Mouse (Mus musculus) left cerebral cortex, postnatal 14 days (tissue): ENCODE measurements around the gene Wdr43. TPM values are rescaled to one million over a fixed set of nuclear protein-coding genes. Genes with fewer than 3 reads are reported as not detected.

Experiments used
- DNase-seq, 2 experiments: peaks; one replicate each; pipeline ENCODE4 v3.0.0; 2021 to 2022; ENCODE audit warnings: low spot score in 2 of 2, mixed read lengths in 1 of 2
- intact Hi-C: fragments of 180-260 bp; cut with DNase I; formaldehyde crosslinking; loops from one replicate; pipeline ENCODE4 v1.15.1; 2025
- total RNA-seq, 2 experiments: library from RNA; stranded (reverse); gene quantifications; 2 replicates each; pipeline ENCODE4 v1.2.3; 2021

The Wdr43 gene
- total RNA-seq, 2 experiments from 2014 or later: 24.3 TPM

DNA sequence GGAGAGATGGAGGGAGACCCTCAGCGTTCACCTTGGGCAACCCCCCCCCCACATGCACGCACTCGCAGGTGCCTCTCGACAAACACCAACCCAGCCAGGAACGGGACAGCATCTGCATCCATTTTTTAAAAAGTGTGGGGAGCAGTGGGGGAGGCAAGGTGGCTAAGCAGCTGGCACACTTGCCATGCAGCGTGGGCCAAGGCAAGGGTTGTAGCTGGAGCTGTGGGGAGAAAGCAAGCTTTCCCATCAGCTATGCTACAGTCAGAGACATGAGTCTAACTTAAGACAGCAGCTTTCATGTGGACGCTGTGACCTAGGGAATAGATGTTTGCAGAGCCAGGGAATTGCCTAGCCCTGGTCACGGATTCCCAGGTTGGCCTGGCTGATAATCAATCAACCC, 79.5 kb downstream of the Wdr43 start:
- intact Hi-C loops: no loop called here
- DNase-seq: no peak

DNA sequence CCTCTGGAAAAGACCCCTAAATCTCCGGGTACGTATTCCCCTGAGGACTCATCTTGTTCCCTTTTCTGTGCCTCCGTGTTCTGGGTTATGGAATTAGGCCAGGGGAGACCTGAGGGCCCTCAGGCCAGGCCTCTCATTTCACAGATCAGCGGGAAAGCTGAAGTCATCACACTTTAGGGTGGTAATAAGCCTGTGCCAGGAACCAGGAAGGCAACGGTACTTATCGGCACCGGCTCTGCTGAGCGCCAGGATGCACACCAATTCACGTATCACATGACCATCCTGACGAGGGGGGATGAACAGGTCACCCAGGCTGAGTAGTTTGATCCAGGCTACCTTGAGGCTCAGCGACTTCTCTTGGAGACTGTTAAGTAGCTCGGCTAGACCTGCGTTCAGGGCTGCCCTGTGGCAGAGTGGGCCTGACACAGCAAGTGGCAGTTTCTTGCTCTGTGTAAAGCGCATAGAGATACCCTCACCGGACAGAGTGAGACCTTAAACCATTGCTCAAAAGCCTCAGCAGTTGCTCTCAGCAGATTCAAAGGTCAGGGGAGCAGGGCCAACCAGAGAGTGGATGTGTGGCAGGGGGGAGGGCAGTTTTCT, 80.1 kb downstream of the Wdr43 start:
- DNase-seq: no peak
- intact Hi-C loops: no loop called here

DNA sequence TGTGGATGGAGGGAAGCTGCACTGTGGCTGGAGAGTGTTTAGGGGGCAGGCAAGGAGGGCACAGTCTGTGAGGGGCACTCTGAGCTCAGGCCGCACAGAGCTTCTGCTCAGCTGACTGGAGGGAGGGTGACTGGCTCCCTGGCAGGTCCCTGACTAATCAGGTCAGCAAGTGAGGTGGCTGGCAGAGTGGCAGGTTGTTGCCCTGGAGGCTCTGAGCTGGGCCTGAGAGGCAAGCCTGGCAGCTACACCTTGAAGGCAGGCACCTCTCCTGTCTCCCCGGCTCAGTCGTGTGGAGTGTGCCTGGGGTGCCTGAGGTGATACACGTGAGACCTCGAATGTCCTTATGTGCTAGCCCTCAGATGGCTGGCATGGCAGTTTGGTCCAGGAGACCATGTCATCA, 80.7 kb downstream of the Wdr43 start:
- intact Hi-C loops: no loop called here

DNA sequence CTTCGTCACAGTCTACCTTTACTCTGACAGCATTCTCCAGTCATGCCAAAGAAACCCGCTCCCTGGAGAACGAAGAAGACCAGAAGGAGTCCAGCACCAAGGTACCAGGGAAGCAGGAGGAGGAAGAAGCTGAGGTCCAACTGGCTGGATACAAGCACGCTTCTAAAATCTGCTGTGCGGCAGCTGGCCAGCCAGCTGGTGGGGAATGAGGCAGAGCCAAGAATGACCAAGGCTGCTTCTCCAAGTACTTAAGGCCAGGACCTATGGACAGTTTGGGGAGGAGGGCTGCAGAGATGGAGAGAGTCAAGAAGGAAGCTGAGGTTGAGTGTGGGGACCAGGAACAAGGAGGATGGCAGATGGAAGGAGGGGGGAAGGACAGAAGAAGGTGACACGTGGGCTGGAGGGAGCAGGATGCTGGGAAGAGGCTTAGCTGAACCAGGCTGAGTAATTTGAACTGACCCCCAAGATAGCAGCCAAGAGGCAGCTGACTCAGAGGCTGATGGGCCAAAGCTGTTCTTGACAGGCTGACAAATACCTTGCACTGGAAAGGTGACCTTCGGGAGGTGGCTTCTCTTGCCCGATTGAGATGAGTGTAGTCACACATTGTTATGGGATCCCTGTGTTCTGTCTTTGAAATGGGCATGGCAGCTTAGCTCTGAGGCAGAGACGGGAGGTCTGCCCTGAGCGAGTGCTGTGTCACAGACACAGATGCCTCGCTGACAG, 82.4 kb downstream of the Wdr43 start:
- intact Hi-C loops: no loop called here
- DNase-seq: no peak

More for the DNA sequence above, 80.7 kb downstream of the Wdr43 start:
- no peak for DNase-seq

DNA sequence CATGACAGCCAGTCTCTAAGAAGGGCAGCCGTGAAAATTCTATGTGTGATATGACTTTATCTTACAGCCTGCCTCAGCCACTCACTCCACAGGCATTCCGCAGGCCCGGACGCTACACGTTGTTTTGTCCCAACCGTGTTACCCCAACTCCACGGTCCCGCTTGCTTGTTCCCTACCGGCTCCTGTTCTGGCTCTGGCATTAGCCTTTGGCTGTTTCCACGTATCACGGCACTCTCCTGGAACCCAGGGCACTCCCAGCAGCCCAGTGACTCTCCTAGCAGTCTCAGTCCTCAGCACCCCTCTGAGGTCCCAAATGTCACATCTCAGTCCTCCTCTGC, 82.9 kb downstream of the Wdr43 start:
- intact Hi-C loops: no loop called here

DNA sequence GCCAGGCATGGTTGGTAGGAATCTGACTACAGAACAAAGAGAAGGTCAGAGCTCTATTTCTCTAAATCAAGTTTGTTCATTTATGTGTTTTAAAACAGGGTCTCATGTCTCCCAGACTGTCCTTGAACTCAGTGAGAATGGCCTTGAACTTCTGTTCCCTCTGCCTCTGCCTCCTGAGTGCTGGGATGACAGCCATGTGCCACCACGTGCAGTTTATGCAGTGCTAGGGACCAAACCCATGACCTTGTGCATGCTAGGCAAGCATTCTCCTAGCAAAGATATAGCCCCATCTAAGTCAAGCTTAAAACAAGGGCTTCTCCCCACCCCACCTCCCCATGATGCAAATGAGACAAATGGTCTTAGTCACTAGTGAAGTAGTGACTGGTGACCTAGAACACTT, 89.4 kb downstream of the Wdr43 start:
- intact Hi-C loops: no loop called here

More for the DNA sequence above, 82.9 kb downstream of the Wdr43 start:
- no peak for DNase-seq

DNA sequence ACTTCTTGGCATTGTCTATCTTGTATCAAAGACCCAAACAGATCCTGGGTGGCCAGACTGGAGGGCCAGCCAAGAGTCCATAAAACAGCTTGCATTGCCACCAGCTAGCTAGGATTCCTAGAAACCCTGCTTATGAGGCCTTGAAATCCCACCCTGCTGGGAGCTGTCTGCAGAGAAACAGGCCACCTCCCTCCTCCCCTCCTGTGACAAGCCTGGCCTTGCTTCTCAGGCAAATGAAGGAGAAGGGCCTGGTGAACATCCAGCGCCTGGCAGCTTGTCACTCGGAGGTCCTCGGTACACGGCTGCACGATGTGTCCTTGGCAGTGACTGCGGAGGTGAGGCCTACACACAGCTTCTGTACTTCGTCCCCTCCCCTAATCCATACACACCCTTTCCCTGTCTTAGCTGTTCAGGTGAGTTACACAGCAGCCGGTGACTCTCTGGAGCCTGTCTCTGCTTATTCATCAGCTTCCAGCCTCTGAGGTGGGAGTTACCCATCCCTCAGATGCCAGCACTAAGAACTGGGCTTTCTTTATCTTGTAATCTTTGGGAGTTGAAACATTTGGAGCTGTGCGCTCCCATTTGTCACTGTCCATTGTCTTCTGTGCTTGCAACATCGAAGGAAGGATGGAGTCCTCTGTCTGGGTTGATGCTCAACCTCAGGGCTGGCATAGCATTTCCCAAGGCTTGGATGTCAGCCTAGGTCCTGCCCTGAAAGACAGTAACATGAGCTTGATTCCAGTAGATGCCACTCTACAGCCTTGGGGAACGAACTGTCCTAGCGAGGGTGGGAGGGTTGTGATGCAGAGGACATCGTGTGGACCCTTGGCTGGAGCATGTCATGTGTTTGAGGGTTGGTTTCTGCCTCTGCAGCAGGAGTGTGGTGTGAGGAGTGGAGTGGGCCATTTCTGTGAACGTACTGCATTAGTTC, 90.1 kb downstream of the Wdr43 start:
- DNase-seq: no peak
- intact Hi-C loops: no loop called here

More for the DNA sequence above, 89.4 kb downstream of the Wdr43 start:
- no peak for DNase-seq

DNA sequence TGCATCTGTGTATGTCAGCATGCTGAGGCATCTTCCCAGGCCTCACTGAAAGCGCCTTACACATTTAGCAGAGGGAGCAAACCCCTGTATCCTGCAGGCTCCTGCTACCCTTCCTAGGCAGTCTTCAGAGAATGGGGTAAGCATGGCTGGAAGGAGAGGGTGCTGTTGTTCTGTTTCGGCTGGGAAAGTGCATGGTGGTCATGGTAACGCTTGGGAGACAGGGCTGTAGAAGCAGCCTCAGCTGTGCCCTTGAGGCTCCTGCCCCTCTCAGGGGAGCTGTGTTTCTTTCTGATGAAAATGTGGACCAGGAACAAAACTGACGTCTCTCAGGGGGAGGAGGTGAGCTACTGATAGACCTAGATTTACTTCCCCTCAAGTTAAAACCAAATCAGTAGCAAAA, 92.0 kb downstream of the Wdr43 start:
- intact Hi-C loops: no loop called here
- peak in 1 of 2 experiments; percentile 18 for DNase-seq

Other genes with a start within 250 kb of the Wdr43 start
- 1 to 10 TPM; 1.3 to 2.0 TPM for gene Gm4707, start 156.0 kb upstream of the Wdr43 start, total RNA-seq
- gene Smchd1, start 140.6 kb upstream of the Wdr43 start, total RNA-seq: 10 to 100 TPM; 27.3 to 28.5 TPM
- 1 to 10 TPM; 1.0 to 1.3 TPM for gene Ndc80, start 89.0 kb upstream of the Wdr43 start, total RNA-seq
- gene Spdya, start 63.8 kb upstream of the Wdr43 start, total RNA-seq: 1 to 10 TPM; 1.1 to 1.4 TPM
- 1 to 10 TPM; 2.4 to 2.9 TPM for gene Togaram2, start 57.4 kb downstream of the Wdr43 start, total RNA-seq
- under 1 TPM; 0.34 to 0.40 TPM for gene Pcare, start 137.0 kb downstream of the Wdr43 start, total RNA-seq
- 10 to 100 TPM; 53.4 to 54.2 TPM for gene Clip4, start 152.6 kb downstream of the Wdr43 start, total RNA-seq